Mouse (Mus musculus) liver, embryonic 14.5 days (tissue): ENCODE data around the gene Gabbr2.
A peak's percentile ranks its signal among the peaks of the same experiment; 100 is the strongest.

ENCODE experiments used
- CTCF ChIP-seq: IDR thresholded peaks from 2 replicates; pipeline ENCODE4 v1.5.1; 2016; ENCODE audit warnings: antibody characterized with exemption, low read depth, control low read depth
- EP300 ChIP-seq: IDR thresholded peaks from 2 replicates; pipeline ENCODE4 v1.6.1; 2016; ENCODE audit warnings: antibody characterized with exemption, low read depth

- TF ChIP-seq CTCF: peak; percentile 51
- no peak for TF ChIP-seq EP300
Observed at GRCm38 (mm10) chr4:46989842-46990241, 1.8 kb downstream of the Gabbr2 start.
